Mouse (Mus musculus) hindbrain, embryonic 16.5 days (tissue): Measurements from ENCODE around the gene Cep41. TPM values are rescaled to one million over a fixed set of nuclear protein-coding genes. Genes with fewer than 3 reads are reported as not detected.

ENCODE experiments used
- ATAC-seq: fragments of 200-750 bp; cut with Nextera tagmentation; 2 replicates; pipeline ENCODE4 v1.8.0; 2017; ENCODE audit warnings: moderate TSS enrichment, moderate library complexity
- H3K27ac ChIP-seq: fragments of 300-500 bp; sonication (generic); 2 replicates; pipeline ENCODE4 v1.5.1; 2014; ENCODE audit warnings: low read depth, mild to moderate bottlenecking, control low read depth, low read length, moderate library complexity
- H3K27me3 ChIP-seq: fragments of 300-500 bp; sonication (generic); replicated peaks from 2 replicates; pipeline ENCODE4 v1.6.1; 2014; ENCODE audit warnings: low read length; ENCODE audit not compliant: control insufficient read depth, insufficient read depth
- H3K36me3 ChIP-seq: fragments of 300-500 bp; sonication (generic); 2 replicates; pipeline ENCODE4 v1.6.1; 2014; ENCODE audit warnings: mild to moderate bottlenecking, low read length, moderate library complexity, mixed read lengths; ENCODE audit not compliant: control insufficient read depth, insufficient read depth
- H3K4me1 ChIP-seq: fragments of 300-500 bp; sonication (generic); 2 replicates; pipeline ENCODE4 v1.6.1; 2014; ENCODE audit warnings: low read depth, low read length; ENCODE audit not compliant: control insufficient read depth, insufficient read depth
- H3K4me2 ChIP-seq: fragments of 300-500 bp; sonication (generic); 2 replicates; pipeline ENCODE4 v1.6.1; 2014; ENCODE audit warnings: mild to moderate bottlenecking, low read length, control low read depth, moderate library complexity
- H3K4me3 ChIP-seq: fragments of 300-500 bp; sonication (generic); 2 replicates; pipeline ENCODE4 v1.5.1; 2014; ENCODE audit warnings: mild to moderate bottlenecking, low read length, control low read depth, moderate library complexity
- H3K9ac ChIP-seq: fragments of 300-500 bp; sonication (generic); 2 replicates; pipeline ENCODE4 v1.6.1; 2014; ENCODE audit warnings: low read depth, mild to moderate bottlenecking, control low read depth, low read length, moderate library complexity
- H3K9me3 ChIP-seq: fragments of 300-500 bp; sonication (generic); 2 replicates; pipeline ENCODE4 v1.6.1; 2014; ENCODE audit warnings: mild to moderate bottlenecking, low read length, moderate library complexity; ENCODE audit not compliant: control insufficient read depth
- WGBS: fragments of 180-500 bp; shearing (Covaris S2); extraction: QIAGEN DNeasy Blood & Tissue Kit; methylation state at CpG from one replicate; pipeline ENCODE4 v1.1.7; 2014; 5-methylcytosine and 5-hydroxymethylcytosine counted together
- polyA plus RNA-seq: library from polyadenylated mRNA; unstranded; fragments of >200 nt; fragmentation: Nextera tagmentation; extraction: Ambion mirVana; gene quantifications from 2 replicates; pipeline ENCODE4 v1.2.1, GENCODE M21; 2015

The Cep41 gene
- polyA plus RNA-seq, 1 experiment from 2014 or later, result 10.4 TPM

DNA sequence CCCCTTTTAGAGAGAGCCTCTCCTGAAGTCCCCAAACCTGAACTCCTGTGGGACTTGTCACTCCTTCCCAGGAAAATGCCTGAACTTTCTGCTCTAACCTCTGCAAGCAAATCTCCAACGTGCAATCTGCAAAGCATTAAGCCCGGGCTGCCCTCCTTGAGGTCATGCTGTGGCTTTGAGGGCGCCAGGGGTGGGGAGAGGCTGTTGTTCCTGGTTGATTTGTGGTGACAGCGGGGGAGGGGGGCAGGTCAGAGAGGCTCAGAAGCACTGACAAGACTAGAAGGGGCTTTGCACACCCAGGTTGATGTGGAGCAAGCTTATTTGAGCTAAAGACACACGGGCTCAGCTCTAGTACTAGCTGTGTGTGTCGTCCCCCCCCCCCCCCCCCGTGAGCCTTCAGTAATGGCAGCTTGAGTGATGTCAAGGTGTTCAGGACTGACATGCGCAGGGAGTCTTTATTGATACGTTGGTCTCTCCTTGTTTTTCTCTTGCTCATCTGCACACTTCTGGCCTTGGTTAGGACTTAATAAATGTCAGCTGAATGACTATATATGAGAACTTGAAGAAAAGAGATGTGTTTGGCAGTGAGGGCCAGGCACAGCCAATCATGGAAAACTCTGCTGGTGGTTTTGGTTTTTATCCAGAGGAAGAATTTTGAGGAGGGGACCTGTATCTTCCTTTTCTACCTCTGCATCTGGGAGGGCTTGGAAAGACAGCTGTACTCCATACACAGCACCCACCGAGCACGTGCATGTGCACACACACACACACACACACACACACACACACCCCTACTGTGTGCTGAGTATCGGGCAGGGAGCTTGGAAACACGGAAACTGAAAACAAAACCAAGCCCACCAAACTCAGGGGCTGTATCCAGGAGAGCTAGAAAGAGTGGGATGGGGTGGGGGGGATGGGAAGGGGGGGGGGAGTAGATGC is 76.3 kb downstream of the Cep41 start:
- Histone ChIP-seq H3K27ac (peak overlapping the region; percentile 70), H3K9me3 (no peaks in the 10 kb centered on the region), H3K4me3 (peak overlapping the region; percentile 28), H3K4me2 (peak overlapping the region; percentile 58), H3K36me3 (no peaks in the 10 kb centered on the region), H3K4me1 (peaks cover 25% of the 10 kb centered on the region), H3K9ac (peak overlapping the region; percentile 53), H3K27me3 (0 out of 2 replicates have a peak, but pooled peaks cover under 1% of the 10 kb centered on the region)
- 5% methylated on average over 11 of the region's 13 CpGs for WGBS
- peak; percentile 62 for ATAC-seq

DNA sequence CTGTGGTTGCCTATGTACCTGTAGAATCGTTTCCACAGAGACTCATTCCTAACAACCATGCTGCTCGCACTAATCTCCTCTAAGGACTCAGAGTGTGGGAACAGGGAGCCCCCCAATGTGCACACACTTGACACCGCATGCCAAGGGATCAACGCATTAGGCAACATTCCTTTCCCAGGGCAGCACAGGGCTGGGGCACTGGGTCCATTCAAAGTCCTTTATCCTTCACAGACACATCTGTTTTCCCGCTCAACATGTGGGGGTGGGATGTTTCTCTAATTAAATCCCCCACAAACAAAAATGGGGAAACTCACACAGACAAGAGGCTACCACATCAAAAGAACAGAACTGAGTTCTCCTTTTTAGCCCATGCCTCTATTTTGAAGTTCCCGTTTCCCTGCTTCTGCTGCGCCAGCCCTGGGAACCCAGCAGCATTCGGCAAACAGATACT is 77.0 kb downstream of the Cep41 start:
- no peak overlapping the region for H3K9ac ChIP-seq
- H3K4me2 ChIP-seq, result no peak overlapping the region
- H3K27me3 ChIP-seq, result 0 out of 2 replicates have a peak, but pooled peaks cover 2% of the 10 kb centered on the region
- ATAC-seq, result no peak
- peaks cover 25% of the 10 kb centered on the region for H3K4me1 ChIP-seq
- H3K36me3 ChIP-seq, result no peaks in the 10 kb centered on the region
- 0 out of 2 replicates have a peak overlapping the region, but pooled peaks have one; percentile 3 for H3K27ac ChIP-seq
- H3K4me3 ChIP-seq, result no peak overlapping the region
- WGBS, result 5% methylated on average over 8 of the region's 8 CpGs
- no peaks in the 10 kb centered on the region for H3K9me3 ChIP-seq

DNA sequence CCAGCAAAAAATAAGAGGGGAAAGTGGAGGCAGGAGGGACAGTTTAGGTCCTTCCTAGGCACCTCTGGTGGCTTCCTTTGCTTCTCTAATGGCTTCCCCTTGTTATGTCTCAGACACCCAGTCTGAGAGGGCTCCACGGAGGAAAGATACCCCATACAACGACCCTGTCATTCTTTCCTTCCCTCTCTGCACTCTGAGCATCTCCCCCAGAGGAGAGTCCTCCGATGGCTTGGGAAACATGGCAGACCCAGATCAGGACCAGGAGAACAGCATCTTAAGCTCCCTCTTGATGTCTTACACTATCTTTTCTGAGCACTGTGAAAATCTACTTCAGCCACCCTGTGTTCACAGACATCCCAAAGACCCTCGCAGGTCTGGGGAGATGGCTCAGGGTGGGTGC is 77.8 kb downstream of the Cep41 start:
- no peak overlapping the region for H3K4me2 ChIP-seq
- H3K4me3 ChIP-seq, result no peak overlapping the region
- peaks cover 25% of the 10 kb centered on the region for H3K4me1 ChIP-seq
- H3K9me3 ChIP-seq, result no peaks in the 10 kb centered on the region
- H3K27me3 ChIP-seq, result 0 out of 2 replicates have a peak, but pooled peaks cover 2% of the 10 kb centered on the region
- no peaks in the 10 kb centered on the region for H3K36me3 ChIP-seq
- WGBS, result 22% methylated on average over 4 of the region's 4 CpGs
- H3K9ac ChIP-seq, result no peak overlapping the region
- H3K27ac ChIP-seq, result no peak overlapping the region
- ATAC-seq, result no peak

DNA sequence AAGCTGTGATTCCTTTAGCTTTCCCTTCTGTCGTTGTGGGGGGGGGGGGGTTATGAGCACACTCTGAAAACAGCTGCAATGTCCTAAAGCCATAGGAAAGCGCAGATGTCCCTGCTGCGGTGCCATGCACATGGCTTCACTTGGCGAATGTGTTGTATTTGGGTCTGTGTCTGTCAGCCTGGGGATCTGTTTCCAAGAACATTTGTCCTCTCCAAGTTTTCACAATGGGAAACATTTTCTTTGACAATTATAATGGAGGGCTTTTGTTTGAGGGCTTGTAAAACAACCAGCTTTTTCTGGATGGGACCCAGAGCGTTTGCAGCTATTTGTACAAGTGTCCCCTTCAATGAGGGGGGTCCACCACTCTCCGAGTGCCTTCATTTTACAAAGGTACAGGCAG is 79.3 kb downstream of the Cep41 start:
- Histone ChIP-seq H3K9ac (no peak overlapping the region), H3K4me2 (no peak overlapping the region), H3K36me3 (no peaks in the 10 kb centered on the region), H3K9me3 (no peaks in the 10 kb centered on the region), H3K4me1 (peaks cover 25% of the 10 kb centered on the region), H3K27ac (no peak overlapping the region), H3K27me3 (0 out of 2 replicates have a peak, but pooled peaks cover 2% of the 10 kb centered on the region), H3K4me3 (no peak overlapping the region)
- 63% methylated on average over 6 of the region's 6 CpGs for WGBS
- no peak for ATAC-seq

DNA sequence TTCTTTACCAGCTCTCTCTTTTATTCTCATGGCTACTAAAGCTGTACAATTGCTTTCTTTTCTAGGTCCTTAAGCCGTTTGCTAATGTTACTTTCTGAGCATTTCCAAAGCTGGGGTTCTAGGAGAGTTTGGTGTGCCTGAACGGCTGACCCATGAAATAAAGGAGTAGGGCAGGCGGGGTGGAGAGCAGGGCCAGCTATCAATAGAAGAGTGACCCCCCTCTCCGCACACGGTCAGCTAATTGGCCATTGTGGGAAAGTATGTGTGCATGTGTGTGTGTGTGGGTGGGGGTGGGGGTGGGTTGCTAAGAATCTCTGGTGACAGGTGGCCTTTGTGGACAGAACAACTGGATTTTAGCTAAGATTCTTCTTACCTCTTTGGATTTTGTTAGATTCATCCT is 82.3 kb downstream of the Cep41 start:
- ATAC-seq, result no peak
- WGBS, result 28% methylated on average over 5 of the region's 5 CpGs
- Histone ChIP-seq H3K4me1 (peaks cover 4% of the 10 kb centered on the region; the same call in 1 of the 2 replicates), H3K4me2 (no peak overlapping the region), H3K27me3 (0 out of 2 replicates have a peak, but pooled peaks cover 2% of the 10 kb centered on the region), H3K9me3 (no peaks in the 10 kb centered on the region), H3K36me3 (no peaks in the 10 kb centered on the region), H3K4me3 (no peak overlapping the region), H3K27ac (no peak overlapping the region), H3K9ac (no peak overlapping the region)

DNA sequence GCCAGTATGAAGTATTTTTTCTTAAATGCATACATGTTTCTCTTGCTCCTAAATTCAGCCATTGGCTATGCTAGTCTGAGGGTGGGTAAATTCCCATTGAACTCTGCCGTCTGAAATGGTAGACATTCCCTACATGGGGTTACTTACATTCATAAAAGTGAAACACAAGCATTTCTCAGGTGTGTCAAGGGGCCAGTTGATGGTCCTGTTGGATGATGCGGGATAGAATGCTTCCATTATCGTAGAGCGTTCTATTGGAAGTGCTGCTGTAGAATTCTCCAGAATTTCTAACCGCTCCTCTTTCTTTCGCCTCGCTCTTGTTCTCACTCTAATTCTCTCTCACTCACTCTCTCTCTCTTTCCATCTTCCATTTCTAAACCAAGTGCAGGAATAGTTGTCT is 82.8 kb downstream of the Cep41 start, which contains the start of gene Cpa5:
Cpa5 (plus strand) TSS at position 301 of the 400 bp plus-strand sequence.
- H3K4me1 ChIP-seq, result no peaks in the 10 kb centered on the region
- no peak within 1 kb of the TSS for H3K4me2 ChIP-seq
- no peaks in the 10 kb centered on the region for H3K9me3 ChIP-seq
- H3K27me3 ChIP-seq, result 0 out of 2 replicates have a peak, but pooled peaks cover 2% of the 10 kb centered on the region
- H3K4me3 ChIP-seq, result no peak within 1 kb of the TSS
- no peaks in the 10 kb centered on the region for H3K36me3 ChIP-seq
- WGBS, result 84% methylated on average over 7 of the region's 7 CpGs
- ATAC-seq, result no peak
- no peak within 1 kb of the TSS for H3K9ac ChIP-seq
- H3K27ac ChIP-seq, result no peak within 1 kb of the TSS

DNA sequence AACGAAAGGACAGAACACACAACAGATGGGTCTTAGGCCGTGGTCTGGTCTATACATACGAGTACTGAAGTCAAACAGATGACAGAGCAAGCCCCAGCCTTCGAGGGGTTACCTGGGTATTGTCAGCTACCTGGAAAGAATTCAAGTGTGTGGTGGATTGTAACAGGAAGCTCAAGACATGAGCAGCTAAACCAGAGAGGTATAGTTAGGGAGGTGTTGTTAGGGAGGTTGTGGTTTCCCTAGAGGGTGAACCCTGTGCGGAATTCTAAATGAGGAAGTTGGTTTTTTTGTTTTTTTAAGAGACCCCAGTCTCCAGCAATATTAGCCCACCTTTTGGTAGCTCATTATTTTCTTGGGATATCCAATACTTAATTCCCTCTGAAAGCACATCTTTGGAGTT is 87.9 kb downstream of the Cep41 start:
- Histone ChIP-seq H3K4me2 (no peak overlapping the region), H3K4me3 (no peak overlapping the region), H3K9me3 (no peaks in the 10 kb centered on the region), H3K27ac (no peak overlapping the region), H3K36me3 (no peaks in the 10 kb centered on the region), H3K9ac (no peak overlapping the region), H3K27me3 (no peaks in the 10 kb centered on the region), H3K4me1 (no peaks in the 10 kb centered on the region)
- no peak for ATAC-seq
- WGBS, result 90% methylated on average over 5 of the region's 5 CpGs

DNA sequence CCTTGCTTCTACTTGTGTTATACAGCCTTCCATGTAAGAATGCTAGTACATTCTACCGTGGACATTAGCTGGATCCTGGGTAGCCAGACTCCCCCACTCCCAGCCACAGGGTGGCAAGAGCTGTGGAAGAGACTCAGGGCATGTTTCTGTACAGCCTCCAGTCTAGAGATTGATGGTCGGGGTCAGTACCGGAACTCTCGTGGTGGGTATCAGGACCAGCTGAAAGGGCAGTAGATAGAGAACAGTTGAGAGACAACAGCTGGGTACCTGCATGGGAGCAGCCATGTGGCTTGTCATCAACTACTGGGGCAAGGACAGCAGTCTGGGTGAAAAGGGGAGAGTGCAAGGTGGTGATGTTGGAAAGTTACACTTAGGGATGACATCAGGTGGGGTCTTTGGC is 88.4 kb downstream of the Cep41 start:
- Histone ChIP-seq H3K9ac (no peak overlapping the region), H3K27ac (no peak overlapping the region), H3K4me2 (no peak overlapping the region), H3K4me1 (no peaks in the 10 kb centered on the region), H3K27me3 (no peaks in the 10 kb centered on the region), H3K9me3 (no peaks in the 10 kb centered on the region), H3K4me3 (no peak overlapping the region), H3K36me3 (no peaks in the 10 kb centered on the region)
- WGBS, result 95% methylated on average over 4 of the region's 4 CpGs
- no peak for ATAC-seq

DNA sequence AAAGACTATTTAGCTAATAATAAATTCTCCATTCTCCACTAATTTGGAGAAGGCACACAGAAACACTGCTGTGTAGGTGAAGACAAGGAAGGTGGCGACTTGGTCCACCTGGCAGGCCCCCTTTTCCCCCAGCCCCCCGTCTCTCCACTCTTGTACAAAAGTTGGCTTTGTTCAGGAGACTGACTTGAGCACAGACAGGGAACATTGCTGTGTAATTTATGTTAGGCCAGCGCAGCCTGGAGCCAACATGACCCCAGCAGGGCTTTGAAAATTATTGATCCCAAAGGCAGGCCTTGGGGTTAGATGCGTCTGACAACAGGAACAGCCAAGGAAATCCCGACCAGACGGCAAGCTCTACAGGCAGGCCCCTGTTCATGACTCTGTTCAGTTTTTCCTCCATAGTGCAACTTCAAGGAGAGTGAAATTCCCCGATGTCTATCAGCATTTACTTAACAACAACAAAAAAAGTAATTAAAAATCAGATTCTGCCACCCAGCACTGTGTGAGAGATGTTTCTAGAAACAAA is 89.1 kb downstream of the Cep41 start:
- H3K27me3 ChIP-seq, result no peaks in the 10 kb centered on the region
- no peak overlapping the region for H3K9ac ChIP-seq
- H3K36me3 ChIP-seq, result no peaks in the 10 kb centered on the region
- no peaks in the 10 kb centered on the region for H3K9me3 ChIP-seq
- no peak for ATAC-seq
- H3K4me3 ChIP-seq, result no peak overlapping the region
- H3K27ac ChIP-seq, result no peak overlapping the region
- H3K4me1 ChIP-seq, result no peaks in the 10 kb centered on the region
- 68% methylated on average over 7 of the region's 7 CpGs for WGBS
- no peak overlapping the region for H3K4me2 ChIP-seq
